Mouse (Mus musculus): ENCODE measurements at regions not wholly inside any gene's neighbourhood (a gene's known extent, or its start where the extent isn't known, plus 50 kb on each side); places are given as distances from the start of the nearest gene placed in this dataset.

- no peak for DNase-seq (ENCODE audit: low read depth, low spot score)
Measured at GRCm38 (mm10) chr7:123642596-123642995, 142.3 kb upstream of the Zkscan2 start.

DNA sequence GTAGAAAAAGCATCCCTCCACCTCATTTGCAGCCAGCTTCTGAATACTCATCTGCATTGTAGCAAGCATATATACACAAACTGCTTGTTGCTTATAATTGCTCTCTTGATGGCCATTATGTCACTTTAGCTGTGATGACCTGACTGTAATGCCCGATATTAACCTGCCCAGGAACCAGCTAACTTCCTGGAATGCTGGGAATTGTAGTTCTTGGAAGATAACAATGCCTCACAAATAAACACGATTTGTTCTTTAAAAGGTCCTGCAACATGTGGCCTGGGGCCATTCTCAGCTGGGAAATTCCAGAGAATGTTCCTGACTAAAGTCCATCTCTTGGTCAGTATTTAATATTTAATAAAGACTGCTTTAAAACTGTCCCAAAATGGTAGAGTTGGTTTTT lies 143.2 kb upstream of the Zkscan2 start:
- DNase-seq (ENCODE audit: low read depth, low spot score), result no peak

GRCm38 (mm10) chr7:123645521-123645920 lies 145.3 kb upstream of the Zkscan2 start:
- peak; percentile 56 for DNase-seq (ENCODE audit: low read depth, low spot score)

DNA sequence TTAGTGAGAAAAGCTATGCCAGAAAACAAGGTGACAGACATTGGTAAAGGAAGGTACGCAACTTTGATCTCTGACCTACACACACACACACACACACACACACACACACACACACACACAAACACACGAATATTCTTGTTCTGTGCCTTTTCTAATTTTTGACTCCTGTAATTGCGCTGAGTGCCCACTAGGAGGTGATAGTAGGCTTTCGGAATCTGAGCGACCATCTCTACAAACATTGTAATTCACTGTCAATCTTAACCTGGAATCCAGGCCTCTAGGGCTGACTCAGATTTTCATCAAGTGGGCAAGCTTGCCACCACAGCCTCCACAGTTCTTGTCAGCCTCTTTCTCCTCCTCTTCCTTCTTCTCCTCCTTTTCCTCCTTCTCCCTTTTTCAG lies 165.2 kb upstream of the Zkscan2 start:
- no peak for DNase-seq (ENCODE audit: low read depth, low spot score)

- DNase-seq (ENCODE audit: low read depth, low spot score), result no peak
Measured at GRCm38 (mm10) chr7:123684762-123685161, 184.5 kb upstream of the Zkscan2 start.

DNA sequence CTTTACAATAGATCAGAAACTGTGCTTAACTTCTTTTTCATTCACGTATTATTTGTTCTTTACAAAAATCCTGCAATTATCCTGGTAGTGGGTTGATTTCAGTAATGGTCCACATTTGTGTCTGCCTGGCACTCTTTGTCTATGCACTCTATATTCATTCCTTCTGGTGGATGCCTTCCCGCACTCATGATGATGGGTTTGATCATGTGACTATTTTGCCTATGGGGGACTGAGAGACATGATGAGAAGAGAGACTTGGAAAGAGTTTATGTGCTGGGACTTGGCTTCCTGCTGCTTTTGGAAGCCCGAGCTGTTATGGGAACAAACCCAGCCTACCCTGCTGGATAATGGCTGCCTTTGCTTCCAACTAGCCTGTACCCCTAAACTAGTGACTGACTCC lies 186.3 kb upstream of the Zkscan2 start:
- DNase-seq (ENCODE audit: low read depth, low spot score), result no peak

- no peak for DNase-seq (ENCODE audit: low read depth, low spot score)
Measured at GRCm38 (mm10) chr7:123731016-123731415, 230.8 kb upstream of the Zkscan2 start.

GRCm38 (mm10) chr7:123733061-123733460 lies 232.8 kb upstream of the Zkscan2 start:
- no peak for DNase-seq (ENCODE audit: low read depth, low spot score)

DNA sequence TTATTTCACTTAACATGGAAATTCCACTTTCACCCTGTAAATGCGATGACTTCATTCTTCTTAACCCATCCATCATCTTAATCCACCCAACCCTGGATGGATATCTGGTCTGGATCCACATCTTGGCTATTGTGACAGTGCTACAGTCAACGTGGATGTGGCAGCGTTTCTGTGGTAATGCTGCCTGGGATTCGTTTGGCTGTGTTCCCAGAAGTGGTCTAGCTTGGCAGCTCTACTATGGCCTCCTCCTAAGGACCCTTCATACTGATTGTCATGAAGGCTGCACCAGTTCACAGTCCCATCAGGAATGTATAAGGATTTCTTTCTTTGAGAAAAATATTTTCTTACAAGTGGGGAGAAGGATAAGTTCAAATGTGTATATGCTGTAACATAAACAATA lies 234.7 kb upstream of the Hs3st4 start:
- DNase-seq (ENCODE audit: low read depth, low spot score), result no peak

DNA sequence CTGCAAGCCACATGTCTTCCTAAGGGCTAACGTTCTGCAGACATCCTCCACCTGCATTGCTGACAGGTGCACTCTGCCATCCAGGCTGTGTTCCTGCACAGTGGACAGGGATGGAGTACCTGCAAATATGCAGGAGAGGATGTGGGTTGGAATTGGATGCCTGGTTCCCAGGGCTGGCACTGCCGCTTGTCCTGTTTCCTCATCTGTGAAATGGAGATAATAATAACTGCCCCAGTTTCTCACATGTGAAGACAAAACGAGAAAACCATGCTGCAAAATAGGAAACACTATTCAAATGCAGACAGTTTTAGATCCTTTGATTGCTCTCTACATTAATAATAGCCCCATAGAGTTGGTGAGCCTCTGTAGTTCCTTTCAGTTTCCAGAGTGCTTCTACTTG lies 229.4 kb upstream of the Hs3st4 start:
- DNase-seq (ENCODE audit: low read depth, low spot score), result no peak

- no peak for DNase-seq (ENCODE audit: low read depth, low spot score)
Measured at GRCm38 (mm10) chr7:123795036-123795435, 187.6 kb upstream of the Hs3st4 start.

- no peak for DNase-seq (ENCODE audit: low read depth, low spot score)
Measured at GRCm38 (mm10) chr7:123796096-123796495, 186.6 kb upstream of the Hs3st4 start.

DNA sequence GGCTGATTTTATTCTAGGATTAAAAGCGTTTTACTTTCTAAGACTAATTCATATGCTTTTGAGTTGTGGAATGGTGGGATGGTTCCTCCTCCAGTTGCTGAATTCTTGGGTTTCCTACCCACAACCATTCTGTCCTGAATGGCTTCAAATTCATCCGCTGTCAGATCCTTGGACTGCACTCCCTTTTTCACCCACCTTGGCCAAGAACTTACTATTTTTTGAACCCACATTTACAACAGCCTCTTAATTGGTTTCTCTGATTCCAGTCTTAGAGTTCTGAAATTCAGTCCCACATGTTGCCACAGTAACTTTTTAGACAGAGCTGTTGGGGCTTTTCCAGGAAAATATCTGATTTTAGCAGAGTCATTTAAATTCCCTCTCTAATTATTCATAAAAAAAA lies 177.0 kb upstream of the Hs3st4 start:
- no peak for DNase-seq (ENCODE audit: low read depth, low spot score)

DNA sequence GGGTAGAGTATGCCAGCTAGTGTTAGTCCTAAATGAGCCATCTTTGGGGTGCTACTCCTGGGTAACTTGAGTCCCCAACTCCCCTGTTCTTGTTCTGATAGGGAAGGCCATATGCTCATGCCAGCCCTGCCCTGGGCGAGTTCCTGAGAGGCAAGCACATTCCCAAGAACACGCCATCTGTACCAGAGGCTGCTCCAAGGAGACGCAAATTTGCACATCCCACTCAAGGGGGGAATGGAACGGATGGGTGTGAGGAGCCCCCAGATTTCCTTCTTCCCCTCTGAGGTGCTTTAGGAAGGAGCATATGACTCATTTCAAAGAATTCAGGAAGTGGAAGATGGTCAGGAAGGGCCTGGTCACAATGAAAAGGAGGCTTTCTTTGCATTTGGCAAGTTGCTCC lies 158.7 kb upstream of the Hs3st4 start:
- no peak for DNase-seq (ENCODE audit: low read depth, low spot score)

DNA sequence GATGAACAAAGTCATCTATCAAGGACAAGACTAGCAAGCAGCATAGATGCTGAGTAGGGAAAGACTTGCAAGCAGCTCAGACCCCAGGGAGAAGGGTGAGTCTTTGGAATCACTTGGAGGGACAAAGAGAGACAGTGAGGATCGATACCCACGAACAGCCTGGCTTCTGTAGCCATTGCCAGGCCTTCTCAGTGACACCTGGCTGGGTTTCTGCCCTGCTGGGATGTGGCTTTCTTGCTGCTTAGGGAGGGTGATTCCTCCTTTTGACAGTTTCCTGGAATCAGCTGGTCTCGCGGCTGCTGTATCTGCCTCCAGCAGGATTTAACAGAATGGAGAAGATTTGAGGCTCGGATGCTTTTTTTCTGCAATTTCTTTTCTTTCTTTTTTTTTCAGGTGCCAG lies 156.3 kb upstream of the Hs3st4 start:
- DNase-seq (ENCODE audit: low read depth, low spot score), result no peak

DNA sequence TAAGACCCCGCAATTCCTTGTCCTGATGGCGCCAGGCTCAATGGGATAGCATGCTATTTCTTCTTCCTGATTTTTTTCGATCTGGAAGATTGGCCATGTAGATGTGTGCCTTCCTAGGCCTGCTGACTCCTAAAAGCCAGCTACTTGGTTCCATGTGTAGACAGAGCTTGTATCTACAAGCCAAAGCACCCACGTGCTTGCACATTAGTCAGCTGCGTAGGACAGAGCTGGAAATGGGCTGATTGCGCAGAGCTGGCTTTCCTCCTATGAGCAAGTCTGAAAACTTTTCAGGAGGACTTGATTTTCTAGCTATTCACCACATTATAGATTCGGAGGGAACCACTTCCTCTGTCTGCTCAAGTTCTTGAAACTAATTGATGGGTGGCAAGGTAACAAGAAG lies 140.1 kb upstream of the Hs3st4 start:
- DNase-seq (ENCODE audit: low read depth, low spot score), result no peak

- no peak for DNase-seq (ENCODE audit: low read depth, low spot score)
Measured at GRCm38 (mm10) chr7:123847081-123847480, 135.6 kb upstream of the Hs3st4 start.

DNA sequence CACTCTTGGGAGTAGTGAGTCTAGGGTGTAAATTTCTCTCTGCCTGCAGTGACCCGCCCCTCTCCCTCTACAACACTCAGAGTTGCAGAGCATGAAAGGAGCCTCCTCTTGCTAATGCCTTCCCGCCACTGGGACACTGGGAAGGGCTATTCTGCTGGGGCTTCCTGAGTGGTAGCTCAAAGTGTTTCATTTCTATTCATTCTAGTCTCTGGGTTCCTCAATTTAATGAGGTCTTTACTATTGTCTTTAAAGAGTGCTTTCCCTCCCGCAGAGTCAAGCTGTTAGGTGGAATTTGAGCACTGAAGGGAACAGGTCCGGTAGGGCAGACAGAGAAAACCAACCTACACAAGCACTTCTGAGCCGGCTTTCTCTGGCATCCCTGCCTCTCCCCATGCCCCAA lies 134.0 kb upstream of the Hs3st4 start:
- no peak for DNase-seq (ENCODE audit: low read depth, low spot score)

DNA sequence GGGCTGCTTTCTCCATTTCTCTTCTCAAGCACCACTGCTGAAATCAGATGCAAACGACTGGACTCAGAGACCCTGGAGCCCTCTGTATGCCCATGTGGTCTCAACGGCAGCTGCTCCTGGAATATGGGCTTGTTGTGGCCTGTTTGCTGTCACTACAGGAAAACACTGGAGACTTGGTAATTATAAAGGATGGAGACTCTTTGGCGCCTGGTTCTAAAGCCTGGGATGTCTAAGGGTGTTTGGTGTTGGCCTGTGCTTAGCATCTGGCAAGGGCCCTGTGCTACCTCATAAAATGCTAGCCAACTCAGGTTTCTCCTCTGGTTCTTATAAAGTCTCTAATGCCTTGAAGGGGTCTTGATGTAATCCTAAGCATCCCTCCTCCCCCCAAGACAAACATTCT lies 133.4 kb upstream of the Hs3st4 start:
- no peak for DNase-seq (ENCODE audit: low read depth, low spot score)

DNA sequence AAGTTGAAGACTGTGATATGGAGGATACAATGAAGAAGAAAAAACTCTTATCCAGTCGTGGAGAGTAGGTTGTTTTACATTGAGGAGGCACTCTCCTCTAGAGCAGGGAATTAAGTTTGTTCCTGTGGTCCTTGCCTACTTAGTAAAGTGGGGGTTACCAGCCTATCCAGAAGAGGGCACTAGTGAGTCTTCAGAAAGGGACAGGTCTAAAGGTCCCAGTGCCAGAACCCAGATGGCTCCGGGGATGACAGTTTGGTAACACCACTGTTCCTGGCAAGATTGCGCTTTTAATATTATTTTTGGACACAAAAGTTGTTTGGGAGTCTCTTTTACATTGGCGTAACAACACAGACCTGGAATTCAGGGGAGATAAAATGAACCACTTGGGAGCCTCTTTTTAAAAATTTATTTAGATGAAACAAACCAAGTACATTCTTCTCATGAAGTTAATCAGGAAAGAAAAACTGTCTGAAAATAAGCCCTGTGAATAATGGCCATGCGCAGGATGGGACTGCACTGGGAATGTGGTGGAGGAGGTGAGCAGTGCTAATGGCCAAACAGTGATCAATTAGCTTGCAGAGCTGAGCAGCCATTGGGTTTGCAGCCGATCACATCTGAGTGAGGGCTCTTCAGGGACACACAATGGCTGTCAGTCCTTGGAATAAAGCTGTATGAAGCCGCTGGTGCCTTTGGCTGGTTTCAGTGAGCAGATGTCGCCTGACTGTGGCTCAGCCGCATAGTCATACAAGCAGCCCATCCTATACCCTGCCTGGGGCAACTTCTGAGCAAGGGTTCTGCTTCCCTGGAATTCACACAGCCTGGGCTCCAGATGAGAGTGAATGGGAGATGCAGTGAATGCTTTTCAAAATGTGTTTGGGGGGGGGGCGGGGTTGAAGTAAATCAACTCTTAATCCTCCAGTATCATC lies 132.1 kb upstream of the Hs3st4 start:
- DNase-seq (ENCODE audit: low read depth, low spot score), result no peak

- no peak for DNase-seq (ENCODE audit: low read depth, low spot score)
Measured at GRCm38 (mm10) chr7:123857539-123857938, 125.1 kb upstream of the Hs3st4 start.

GRCm38 (mm10) chr7:123861706-123862105 lies 121.0 kb upstream of the Hs3st4 start:
- DNase-seq (ENCODE audit: low read depth, low spot score), result no peak

GRCm38 (mm10) chr7:123896759-123897444 lies 85.8 kb upstream of the Hs3st4 start:
- no peak for DNase-seq (ENCODE audit: low read depth, low spot score)
